Mouse (Mus musculus): ENCODE measurements at regions not wholly inside any gene's neighbourhood (a gene's known extent, or its start where the extent isn't known, plus 50 kb on each side); places are given as distances from the start of the nearest gene placed in this dataset.

GRCm38 (mm10) chr1:164744955-164745608 is 51.4 kb upstream of the Dpt start:
- DNase-seq (ENCODE audit: low read depth, low spot score) = peak; percentile 68

- no peak for DNase-seq (ENCODE audit: low read depth, low spot score)
Observed at GRCm38 (mm10) chr1:164744499-164744898, 51.9 kb upstream of the Dpt start.

- peak; percentile 54 for DNase-seq (ENCODE audit: low read depth, low spot score)
Observed at GRCm38 (mm10) chr1:164742897-164743296, 53.5 kb upstream of the Dpt start.

GRCm38 (mm10) chr1:164735646-164736045 is 60.8 kb upstream of the Dpt start:
- no peak for DNase-seq (ENCODE audit: low read depth, low spot score)

- no peak for DNase-seq (ENCODE audit: low read depth, low spot score)
Observed at GRCm38 (mm10) chr1:164733741-164734140, 62.7 kb upstream of the Dpt start.

GRCm38 (mm10) chr1:164722054-164722453 is 74.4 kb upstream of the Dpt start:
- DNase-seq (ENCODE audit: low read depth, low spot score) = peak; percentile 84

- no peak for DNase-seq (ENCODE audit: low read depth, low spot score)
Observed at GRCm38 (mm10) chr1:164714905-164715304, 81.5 kb upstream of the Dpt start.

GRCm38 (mm10) chr1:164713798-164714551 is 82.5 kb upstream of the Dpt start:
- no peak for DNase-seq (ENCODE audit: low read depth, low spot score)

GRCm38 (mm10) chr1:164712514-164712913 is 83.9 kb upstream of the Dpt start:
- DNase-seq (ENCODE audit: low read depth, low spot score) = no peak

- DNase-seq (ENCODE audit: low read depth, low spot score) = peak; percentile 18
Observed at GRCm38 (mm10) chr1:164704397-164705091, 91.9 kb upstream of the Dpt start.

GRCm38 (mm10) chr1:164703560-164704131 is 92.8 kb upstream of the Dpt start:
- no peak for DNase-seq (ENCODE audit: low read depth, low spot score)

- DNase-seq (ENCODE audit: low read depth, low spot score) = no peak
Observed at GRCm38 (mm10) chr1:164690055-164690454, 106.4 kb upstream of the Dpt start.

- no peak for DNase-seq (ENCODE audit: low read depth, low spot score)
Observed at GRCm38 (mm10) chr1:164689311-164689710, 107.1 kb upstream of the Dpt start.

- no peak for DNase-seq (ENCODE audit: low read depth, low spot score)
Observed at GRCm38 (mm10) chr1:164684437-164684836, 112.0 kb upstream of the Dpt start.

- DNase-seq (ENCODE audit: low read depth, low spot score) = no peak
Observed at GRCm38 (mm10) chr1:164683788-164684187, 112.7 kb upstream of the Dpt start.

- no peak for DNase-seq (ENCODE audit: low read depth, low spot score)
Observed at GRCm38 (mm10) chr1:164682867-164683599, 113.4 kb upstream of the Dpt start.

- DNase-seq (ENCODE audit: low read depth, low spot score) = no peak
Observed at GRCm38 (mm10) chr1:164682426-164682825, 114.0 kb upstream of the Dpt start.

GRCm38 (mm10) chr1:164681582-164681981 is 114.9 kb upstream of the Dpt start:
- DNase-seq (ENCODE audit: low read depth, low spot score) = no peak

GRCm38 (mm10) chr1:164678303-164678702 is 118.1 kb upstream of the Dpt start:
- no peak for DNase-seq (ENCODE audit: low read depth, low spot score)

- no peak for DNase-seq (ENCODE audit: low read depth, low spot score)
Observed at GRCm38 (mm10) chr1:164652244-164652643, 144.2 kb upstream of the Dpt start.

- no peak for DNase-seq (ENCODE audit: low read depth, low spot score)
Observed at GRCm38 (mm10) chr1:164637901-164638462, 158.5 kb upstream of the Dpt start.

All from ZHBTc4 (cell line).